Mouse (Mus musculus) kidney, postnatal 0 days (tissue): ENCODE data around the gene Klhl22. TPM values are rescaled to one million over a fixed set of nuclear protein-coding genes. Genes with fewer than 3 reads are reported as not detected.

Experiments
- ATAC-seq: fragments of 200-750 bp; cut with Nextera tagmentation; replicated peaks from 2 replicates; pipeline ENCODE4 v1.8.0; 2017; ENCODE audit warnings: low read depth, moderate number of reproducible peaks, moderate TSS enrichment, moderate library complexity; ENCODE audit not compliant: low FRiP score
- DNase-seq: peaks from one replicate; pipeline ENCODE4 v3.0.0-alpha.2; 2016; ENCODE audit warnings: low spot score
- H3K27ac ChIP-seq: fragments of 300-500 bp; sonication (generic); 2 replicates; pipeline ENCODE4 v1.5.1; 2014; ENCODE audit warnings: mild to moderate bottlenecking
- H3K27me3 ChIP-seq: fragments of 300-500 bp; sonication (generic); 2 replicates; pipeline ENCODE4 v1.6.1; 2014; ENCODE audit warnings: low read length, mixed read lengths; ENCODE audit not compliant: insufficient read depth
- H3K36me3 ChIP-seq: fragments of 300-500 bp; sonication (generic); 2 replicates; pipeline ENCODE4 v1.6.1; 2014; ENCODE audit warnings: low read length, mixed read lengths; ENCODE audit not compliant: insufficient read depth
- H3K4me1 ChIP-seq: fragments of 300-500 bp; sonication (generic); replicated peaks from 2 replicates; pipeline ENCODE4 v1.6.1; 2014; ENCODE audit warnings: antibody characterized with exemption, low read length, mixed read lengths; ENCODE audit not compliant: insufficient read depth
- H3K4me2 ChIP-seq: fragments of 300-500 bp; sonication (generic); 2 replicates; pipeline ENCODE4 v1.6.1; 2014; ENCODE audit warnings: mild to moderate bottlenecking, low read length, moderate library complexity, mixed read lengths
- H3K4me3 ChIP-seq: fragments of 300-500 bp; sonication (generic); replicated peaks from 2 replicates; pipeline ENCODE4 v1.5.1; 2014; ENCODE audit warnings: low read depth, low read length
- H3K9ac ChIP-seq: fragments of 300-500 bp; sonication (generic); 2 replicates; pipeline ENCODE4 v1.6.1; 2014; ENCODE audit warnings: low read depth, low read length
- H3K9me3 ChIP-seq: fragments of 300-500 bp; sonication (generic); replicated peaks from 2 replicates; pipeline ENCODE4 v1.6.1; 2016; ENCODE audit warnings: low read length, inconsistent platforms, mixed read lengths
- CTCF ChIP-seq: IDR thresholded peaks from 2 replicates; pipeline ENCODE4 v1.5.1; 2016; ENCODE audit warnings: antibody characterized with exemption, low read depth, mild to moderate bottlenecking, moderate library complexity
- WGBS: fragments of 180-500 bp; shearing (Covaris S2); extraction: QIAGEN DNeasy Blood & Tissue Kit; methylation state at CpG from one replicate; pipeline ENCODE4 v1.1.7; 2014; 5-methylcytosine and 5-hydroxymethylcytosine counted together
- polyA plus RNA-seq: library from polyadenylated mRNA; unstranded; fragments of >200 nt; fragmentation: Nextera tagmentation; extraction: Ambion mirVana; gene quantifications from 2 replicates; pipeline ENCODE4 v1.2.1, GENCODE M21; 2015

Gene Klhl22
- polyA plus RNA-seq, 1 experiment from 2014 or later: 39.3 TPM

- 4% methylated on average over 29 of the region's 29 CpGs for WGBS
- H3K9ac ChIP-seq: peak overlapping the region; percentile 82
- ATAC-seq (peak; percentile 18; the same call in 1 of the 2 replicates), DNase-seq (peak; percentile 50)
- peak overlapping the region; percentile 96 for H3K27ac ChIP-seq
- peaks cover 23% of the 10 kb centered on the region; the same call in 1 of the 2 replicates for H3K27me3 ChIP-seq
- H3K4me2 ChIP-seq: peak overlapping the region; percentile 79
- no peaks in the 10 kb centered on the region for H3K9me3 ChIP-seq
- no peak for TF ChIP-seq CTCF
- no peaks in the 10 kb centered on the region for H3K36me3 ChIP-seq
- H3K4me1 ChIP-seq: peaks cover 16% of the 10 kb centered on the region; the same call in 1 of the 2 replicates
- H3K4me3 ChIP-seq: peak overlapping the region; percentile 63
Measured at GRCm38 (mm10) chr16:17797812-17798311, 38.4 kb downstream of the Klhl22 start.

GRCm38 (mm10) chr16:17798321-17799180, 39.1 kb downstream of the Klhl22 start:
- Histone ChIP-seq H3K4me3 (peak overlapping the region; percentile 63), H3K27ac (peak overlapping the region; percentile 96), H3K4me1 (peaks cover 23% of the 10 kb centered on the region; the same call in 1 of the 2 replicates), H3K9ac (peak overlapping the region; percentile 82), H3K27me3 (peaks cover 30% of the 10 kb centered on the region; the same call in 1 of the 2 replicates), H3K9me3 (no peaks in the 10 kb centered on the region), H3K4me2 (peak overlapping the region; percentile 79), H3K36me3 (no peaks in the 10 kb centered on the region)
- WGBS: 5% methylated on average over 40 of the region's 45 CpGs
- DNase-seq: peak; percentile 92
- peak; percentile 63 for ATAC-seq
- TF ChIP-seq CTCF: no peak

GRCm38 (mm10) chr16:17799584-17799983, 40.2 kb downstream of the Klhl22 start:
- ATAC-seq: no peak

DNA sequence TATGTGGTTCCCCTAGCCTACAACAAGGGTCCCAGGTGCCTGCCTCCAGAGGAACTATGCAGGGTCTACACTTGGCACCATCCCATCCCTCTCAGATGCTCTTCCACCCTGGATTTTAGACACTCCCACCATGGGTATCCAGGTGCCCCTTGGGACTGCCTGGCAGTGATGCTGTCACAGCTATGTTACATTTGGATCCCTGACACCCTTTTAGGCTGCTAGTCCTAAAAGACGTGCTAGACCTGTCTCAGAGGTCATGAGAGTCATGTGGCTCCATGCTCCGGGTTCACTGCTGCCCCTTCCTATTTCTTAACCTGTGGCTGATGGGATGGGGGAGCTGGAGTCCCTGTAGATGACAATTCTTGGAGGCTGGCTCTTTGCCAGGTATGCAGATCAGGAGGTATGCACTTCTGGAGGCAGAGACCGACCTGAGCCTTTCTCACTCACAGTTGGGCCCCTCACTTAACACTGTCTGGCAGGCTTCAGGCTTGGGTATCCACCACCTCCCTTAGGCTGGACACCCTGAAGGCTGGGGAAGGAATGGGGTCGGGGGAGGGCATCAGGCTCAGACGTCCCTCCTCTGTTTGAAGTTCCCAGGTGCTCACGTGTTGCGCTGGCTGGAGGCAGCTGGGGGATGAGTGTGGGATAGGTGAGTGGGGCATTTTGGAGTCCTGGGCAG, 42.5 kb downstream of the Klhl22 start:
- Histone ChIP-seq H3K4me1 (peaks cover 38% of the 10 kb centered on the region), H3K9me3 (no peaks in the 10 kb centered on the region), H3K9ac (no peak overlapping the region), H3K27ac (no peak overlapping the region), H3K4me2 (no peak overlapping the region), H3K4me3 (no peak overlapping the region), H3K27me3 (peaks cover 39% of the 10 kb centered on the region), H3K36me3 (no peaks in the 10 kb centered on the region)
- ATAC-seq: no peak
- WGBS: 22% methylated on average over 7 of the region's 7 CpGs
- no peak for DNase-seq
- TF ChIP-seq CTCF: no peak

More at GRCm38 (mm10) chr16:17799584-17799983, 40.2 kb downstream of the Klhl22 start:
- Histone ChIP-seq H3K9ac (no peak overlapping the region), H3K36me3 (no peaks in the 10 kb centered on the region), H3K27ac (no peak overlapping the region), H3K27me3 (peaks cover 32% of the 10 kb centered on the region; the same call in 1 of the 2 replicates), H3K4me1 (peaks cover 34% of the 10 kb centered on the region), H3K9me3 (no peaks in the 10 kb centered on the region), H3K4me2 (peak overlapping the region; percentile 79; the same call in 1 of the 2 replicates), H3K4me3 (no peak overlapping the region)
- no peak for TF ChIP-seq CTCF
- no peak for DNase-seq

DNA sequence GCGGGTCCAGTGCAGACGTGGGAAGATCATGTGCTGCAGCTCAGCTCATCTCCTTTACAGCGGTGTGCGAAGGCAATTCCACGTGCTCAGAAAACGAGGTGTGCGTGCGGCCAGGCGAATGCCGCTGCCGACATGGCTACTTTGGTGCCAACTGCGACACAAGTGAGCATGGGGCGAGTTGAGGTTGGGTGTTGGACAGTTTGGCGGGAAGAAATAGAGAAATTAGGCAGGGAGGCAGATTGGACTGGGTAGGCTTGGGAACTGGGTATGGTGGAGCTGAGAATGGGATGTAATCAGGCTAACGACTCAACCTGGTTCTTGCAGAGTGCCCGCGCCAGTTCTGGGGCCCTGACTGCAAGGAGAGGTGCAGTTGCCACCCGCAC, 43.0 kb downstream of the Klhl22 start:
- Histone ChIP-seq H3K9ac (no peak overlapping the region), H3K36me3 (no peaks in the 10 kb centered on the region), H3K4me2 (peak overlapping the region; percentile 50), H3K4me1 (peaks cover 39% of the 10 kb centered on the region), H3K27ac (no peak overlapping the region), H3K27me3 (peaks cover 39% of the 10 kb centered on the region), H3K9me3 (no peaks in the 10 kb centered on the region), H3K4me3 (peak overlapping the region; percentile 25)
- 22% methylated on average over 18 of the region's 18 CpGs for WGBS
- DNase-seq: no peak
- ATAC-seq: no peak
- no peak for TF ChIP-seq CTCF
